Mouse (Mus musculus): ENCODE data around the gene Coro7.

- TF ChIP-seq CTCF (IDR thresholded peaks at IDR 0.05; ENCODE audit: borderline replicate concordance, control insufficient read depth, extremely low read depth, insufficient read depth, low read length, poor library complexity) = no peak
- no peak for TF ChIP-seq POLR2A (IDR thresholded peaks at IDR 0.05; ENCODE audit: control insufficient read depth, extremely low read depth, insufficient read depth, low read length, poor library complexity)
Measured at GRCm38 (mm10) chr16:4599616-4600015, 80.0 kb downstream of the Coro7 start.

Data from thymus, adult 2 months (tissue).